11 mouse cellular contexts compared by ENCODE assay signal in genomic region chr1:19209359-19209745, GRCm38 (mm10). TPM values are rescaled to one million over a fixed set of nuclear protein-coding genes. Genes with fewer than 3 reads are reported as not detected.
DNase-seq lines count a peak whose midpoint lies in the region; ATAC-seq and TF ChIP-seq lines count a peak whose summit lies in the region.
"Had no signal": no experiment of that assay in that cellular context is flagged by ENCODE, and none has a peak within 500 bp of the region (broad histone marks: within the 10 kb centered on the region; RNA-seq: fewer than 3 reads in every experiment).

No protein-coding gene starts in this region.

- peak overlapping the region; percentile 57 for H3K4me2 ChIP-seq in embryonic facial prominence, embryonic 13.5 days
- H3K4me2 ChIP-seq in hindbrain, postnatal 0 days (ENCODE audit: low read depth, low read length): no peak overlapping the region
- H3K4me2 ChIP-seq in neural tube, embryonic 12.5 days (replicated peaks): peak overlapping the region; percentile 61

- no peaks in the 10 kb centered on the region for H3K4me1 ChIP-seq in kidney, adult 2 months (ENCODE audit: control insufficient read depth, insufficient read depth, low read length)
- H3K4me1 ChIP-seq in embryonic facial prominence, embryonic 13.5 days: no peaks in the 10 kb centered on the region
- H3K4me1 ChIP-seq in hindbrain, postnatal 0 days (ENCODE audit: insufficient read depth, low read length): no peaks in the 10 kb centered on the region
- H3K4me1 ChIP-seq in neural tube, embryonic 12.5 days: no peaks in the 10 kb centered on the region

- TF ChIP-seq POLR2A in kidney, adult 2 months (IDR thresholded peaks at IDR 0.05; ENCODE audit: low read depth, low read length): no peak

- H3K4me3 ChIP-seq in kidney, adult 2 months (ENCODE audit: insufficient read depth, low read depth, low read length): peak overlapping the region; percentile 47
- peak overlapping the region; percentile 53 for H3K4me3 ChIP-seq in embryonic facial prominence, embryonic 13.5 days
- peak overlapping the region; percentile 26 for H3K4me3 ChIP-seq in hindbrain, postnatal 0 days (ENCODE audit: low read length)
- H3K4me3 ChIP-seq in neural tube, embryonic 12.5 days: peak overlapping the region; percentile 50

- no peak for TF ChIP-seq CTCF in kidney, adult 2 months (conservative IDR thresholded peaks at IDR 0.05; ENCODE audit: insufficient read depth, insufficient read length, low read depth, low read length)
- no peak for TF ChIP-seq CTCF in hindbrain, postnatal 0 days (IDR thresholded peaks at IDR 0.05; ENCODE audit: low read depth)

- peak overlapping the region; percentile 90 for H3K27ac ChIP-seq in kidney, adult 2 months (ENCODE audit: insufficient read depth, low read depth, low read length)
- peak overlapping the region; percentile 94 for H3K27ac ChIP-seq in embryonic facial prominence, embryonic 13.5 days
- H3K27ac ChIP-seq in hindbrain, postnatal 0 days: peak overlapping the region; percentile 42; the same call in 1 of the 2 replicates
- H3K27ac ChIP-seq in neural tube, embryonic 12.5 days: no peak overlapping the region

- H3K27me3 ChIP-seq in kidney, adult 2 months (replicated peaks; ENCODE audit: control insufficient read depth, insufficient read depth, low read length): peaks cover 4% of the 10 kb centered on the region
- peaks cover 53% of the 10 kb centered on the region for H3K27me3 ChIP-seq in embryonic facial prominence, embryonic 13.5 days
- peaks cover 65% of the 10 kb centered on the region for H3K27me3 ChIP-seq in hindbrain, postnatal 0 days (ENCODE audit: insufficient read depth, low read length)
- peaks cover 46% of the 10 kb centered on the region for H3K27me3 ChIP-seq in neural tube, embryonic 12.5 days (replicated peaks)

- no peaks in the 10 kb centered on the region for H3K36me3 ChIP-seq in kidney, adult 2 months (ENCODE audit: control insufficient read depth, insufficient read depth, low read length)
- no peaks in the 10 kb centered on the region for H3K36me3 ChIP-seq in embryonic facial prominence, embryonic 13.5 days
- no peaks in the 10 kb centered on the region for H3K36me3 ChIP-seq in hindbrain, postnatal 0 days (ENCODE audit: insufficient read depth, low read length)
- no peaks in the 10 kb centered on the region for H3K36me3 ChIP-seq in neural tube, embryonic 12.5 days

- 3% methylated on average over 10 of the region's 10 CpGs for WGBS in kidney, adult 2 months
- 1% methylated on average over 10 of the region's 10 CpGs for WGBS in embryonic facial prominence, embryonic 13.5 days
- under 1% methylated on average over 10 of the region's 10 CpGs for whole genome bisulfite sequencing in hindbrain, postnatal 0 days
- under 1% methylated on average over 10 of the region's 10 CpGs for WGBS in neural tube, embryonic 12.5 days

- intact Hi-C loops in left cerebral cortex, postnatal 25 days (cut with DNase I): loop anchor here (5.0 kb wide), 3 partner anchors 102 to 1243 kb away; no protein-coding TSS in a partner anchor

- DNase-seq in kidney, adult 2 months: no peak
- DNase-seq in kidney, postnatal 4 days: no peak
- DNase-seq in hindbrain, postnatal 0 days (ENCODE audit: low spot score): no peak
- DNase-seq in urinary bladder, adult 18-20 months (ENCODE audit: low spot score in 2 of 2): no peak
- no peak for DNase-seq in left cerebral cortex, postnatal 25 days (ENCODE audit: low spot score in 2 of 2)
- DNase-seq: adrenal gland, postnatal 10 days; cerebellum, adult 9-10 months had no signal

- no peak for ATAC-seq in embryonic facial prominence, embryonic 13.5 days (ENCODE audit: insufficient number of reproducible peaks, insufficient read depth, low FRiP score, low TSS enrichment, low read depth)
- no peak for ATAC-seq in hindbrain, postnatal 0 days
- ATAC-seq in neural tube, embryonic 12.5 days (ENCODE audit: low FRiP score, low read depth): no peak

- peak overlapping the region; percentile 87 for H3K9ac ChIP-seq in embryonic facial prominence, embryonic 13.5 days
- H3K9ac ChIP-seq in hindbrain, postnatal 0 days (replicated peaks; ENCODE audit: low read length): peak overlapping the region; percentile 45
- H3K9ac ChIP-seq in neural tube, embryonic 12.5 days: peak overlapping the region; percentile 77

- H3K9me3 ChIP-seq in embryonic facial prominence, embryonic 13.5 days: no peaks in the 10 kb centered on the region
- no peaks in the 10 kb centered on the region for H3K9me3 ChIP-seq in hindbrain, postnatal 0 days (ENCODE audit: low read length)
- no peaks in the 10 kb centered on the region for H3K9me3 ChIP-seq in neural tube, embryonic 12.5 days

RNA-seq across cellular contexts. Expression of gene Tfap2b, which starts 0.6 kb away (rescaled TPM):
- polyA plus RNA-seq in kidney, adult 2 months (2012; rRNA removed): 36.0 and 44.2 TPM in 2 replicates
- polyA plus RNA-seq in embryonic facial prominence, embryonic 13.5 days (2015; fragmentation: Nextera tagmentation; extraction: Ambion mirVana): 93.6 and 106 TPM in 2 replicates
- total RNA-seq in hindbrain, postnatal 0 days (2014; rRNA removed): 35.3 and 36.5 TPM in 2 replicates
- polyA plus RNA-seq in hindbrain, postnatal 0 days (2015; fragmentation: Nextera tagmentation; extraction: Ambion mirVana): 48.7 and 50.4 TPM in 2 replicates
- polyA plus RNA-seq in neural tube, embryonic 12.5 days (2016; fragmentation: Nextera tagmentation; extraction: Ambion mirVana): 78.6 and 88.6 TPM in 2 replicates
- 1 to 10 TPM in 1 of 2 experiments, under 1 TPM in 1; 0.78 to 1.0 TPM for total RNA-seq in left cerebral cortex, postnatal 25 days (2021)
- total RNA-seq: liver, adult 2 months; MEL had no signal
